Mouse (Mus musculus) testis, postnatal 10 days (tissue): ENCODE measurements at regions not wholly inside any gene's neighbourhood (a gene's known extent, or its start where the extent isn't known, plus 50 kb on each side); places are given as distances from the start of the nearest gene placed in this dataset.

Experiments
- DNase-seq: peaks from one replicate; pipeline ENCODE4 v3.0.0; 2021; ENCODE audit warnings: low spot score

DNA sequence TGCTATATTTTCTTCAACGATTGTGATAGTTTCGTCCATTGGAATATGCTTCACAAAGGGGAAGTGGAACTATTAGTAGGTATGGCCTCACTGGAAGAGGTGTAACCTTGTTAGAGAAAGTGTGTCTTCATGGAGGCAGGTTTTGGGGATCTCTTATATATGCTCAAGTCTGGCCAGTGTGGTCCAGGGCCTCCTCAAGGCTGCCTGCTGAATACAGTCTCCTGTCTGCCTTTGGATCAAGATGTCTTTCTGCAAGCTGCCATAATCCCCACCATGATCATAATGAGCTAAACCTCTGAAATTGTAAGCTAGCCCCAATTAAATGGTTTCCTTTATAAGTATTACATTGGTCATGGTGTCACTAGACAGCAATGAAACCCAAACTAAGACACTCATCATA, 384.3 kb downstream of the Btbd3 start:
- no peak for DNase-seq

DNA sequence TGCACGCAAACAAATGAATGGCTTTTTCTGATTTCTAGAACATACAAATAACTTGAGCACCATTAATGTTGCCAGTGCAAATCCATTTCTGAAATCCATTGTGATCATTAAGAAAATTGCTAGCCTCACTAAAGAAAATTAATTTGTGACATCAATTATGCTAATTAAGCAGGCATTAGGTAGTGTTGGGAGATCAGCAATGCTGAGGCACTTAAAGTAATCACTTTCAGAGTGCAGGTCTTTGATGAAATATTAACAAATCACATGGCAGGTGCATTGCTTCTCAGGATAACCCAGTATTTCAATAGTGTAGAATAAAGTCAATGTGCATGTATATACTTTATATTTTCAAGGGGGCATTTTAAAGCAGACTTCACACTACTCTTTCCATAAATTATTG, 385.0 kb downstream of the Btbd3 start:
- DNase-seq: no peak

DNA sequence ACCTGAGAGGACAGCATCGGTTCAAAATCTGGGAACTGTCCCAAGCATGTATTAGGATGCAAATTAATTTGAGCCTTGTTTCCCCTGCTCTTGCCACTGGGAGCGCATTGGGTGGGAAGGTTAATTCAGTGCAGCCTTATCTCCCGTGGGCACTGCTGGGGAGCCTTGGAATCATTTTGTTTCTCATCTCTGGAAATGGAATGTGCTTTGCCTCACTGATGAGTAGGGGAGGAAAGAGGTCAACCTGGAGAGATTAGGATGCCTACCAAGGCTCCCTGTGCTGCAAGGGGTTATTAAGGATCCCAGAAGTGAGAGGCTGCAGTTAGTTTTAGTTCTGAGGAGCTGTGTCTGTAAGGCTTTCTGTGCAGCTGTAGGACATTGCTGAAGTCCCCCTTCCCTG, 392.3 kb downstream of the Btbd3 start:
- DNase-seq: no peak

DNA sequence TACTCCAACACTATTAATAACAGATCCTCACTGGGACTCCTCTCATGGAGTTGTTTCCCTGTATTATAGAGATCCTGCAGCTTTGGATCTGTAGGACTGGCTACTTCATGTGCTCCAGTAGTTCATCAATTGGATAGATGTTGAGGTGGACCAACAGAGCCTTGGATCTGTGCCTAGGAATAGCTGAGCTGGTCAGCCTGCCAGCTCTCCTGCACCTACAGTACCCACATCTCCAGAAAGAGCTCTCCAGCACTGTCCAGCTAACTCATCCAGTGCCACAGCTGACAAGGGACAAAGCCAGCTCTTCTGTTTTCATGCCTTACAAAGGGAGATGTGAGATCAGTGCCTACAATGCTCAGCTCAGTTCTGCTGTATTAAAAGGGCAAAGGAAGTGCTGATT, 403.0 kb downstream of the Btbd3 start:
- DNase-seq: no peak

DNA sequence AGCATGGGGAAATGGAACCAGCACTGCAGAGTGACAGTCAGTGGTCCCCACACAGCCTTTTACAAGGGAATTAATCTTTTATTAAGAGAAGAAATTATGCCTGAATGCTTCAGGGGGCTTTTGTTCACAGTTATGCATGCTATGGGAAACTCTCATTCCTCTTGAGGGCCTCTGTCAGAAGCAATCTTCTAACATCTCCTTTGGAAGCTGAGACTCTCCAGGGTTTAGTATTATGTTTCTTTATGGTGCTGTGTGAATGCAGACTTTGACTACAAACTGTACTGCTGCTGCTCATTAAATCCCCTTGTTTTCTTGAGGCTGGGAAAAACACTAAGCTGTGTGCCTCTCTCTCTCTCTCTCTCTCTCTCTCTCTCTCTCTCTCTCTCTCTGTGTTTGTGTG, 413.9 kb downstream of the Btbd3 start:
- no peak for DNase-seq

DNA sequence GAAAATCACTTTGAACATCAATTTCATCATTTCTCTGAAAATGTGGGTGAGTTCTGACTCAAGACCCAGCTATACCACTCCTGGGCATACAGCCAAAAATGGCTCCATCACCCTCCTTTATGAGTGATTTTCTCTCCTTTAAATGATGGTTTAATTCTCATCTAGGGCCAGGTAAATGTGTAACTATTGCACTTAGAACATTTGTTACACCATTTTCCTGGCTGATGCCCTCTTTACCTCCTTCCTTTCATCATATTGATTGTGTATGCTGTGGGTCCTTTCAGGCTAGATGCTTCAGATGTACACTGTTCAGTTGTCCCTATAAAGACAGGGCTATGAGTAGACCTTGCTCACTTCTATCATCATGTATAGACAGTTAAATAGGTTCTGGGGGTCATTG, 418.4 kb downstream of the Btbd3 start:
- no peak for DNase-seq

DNA sequence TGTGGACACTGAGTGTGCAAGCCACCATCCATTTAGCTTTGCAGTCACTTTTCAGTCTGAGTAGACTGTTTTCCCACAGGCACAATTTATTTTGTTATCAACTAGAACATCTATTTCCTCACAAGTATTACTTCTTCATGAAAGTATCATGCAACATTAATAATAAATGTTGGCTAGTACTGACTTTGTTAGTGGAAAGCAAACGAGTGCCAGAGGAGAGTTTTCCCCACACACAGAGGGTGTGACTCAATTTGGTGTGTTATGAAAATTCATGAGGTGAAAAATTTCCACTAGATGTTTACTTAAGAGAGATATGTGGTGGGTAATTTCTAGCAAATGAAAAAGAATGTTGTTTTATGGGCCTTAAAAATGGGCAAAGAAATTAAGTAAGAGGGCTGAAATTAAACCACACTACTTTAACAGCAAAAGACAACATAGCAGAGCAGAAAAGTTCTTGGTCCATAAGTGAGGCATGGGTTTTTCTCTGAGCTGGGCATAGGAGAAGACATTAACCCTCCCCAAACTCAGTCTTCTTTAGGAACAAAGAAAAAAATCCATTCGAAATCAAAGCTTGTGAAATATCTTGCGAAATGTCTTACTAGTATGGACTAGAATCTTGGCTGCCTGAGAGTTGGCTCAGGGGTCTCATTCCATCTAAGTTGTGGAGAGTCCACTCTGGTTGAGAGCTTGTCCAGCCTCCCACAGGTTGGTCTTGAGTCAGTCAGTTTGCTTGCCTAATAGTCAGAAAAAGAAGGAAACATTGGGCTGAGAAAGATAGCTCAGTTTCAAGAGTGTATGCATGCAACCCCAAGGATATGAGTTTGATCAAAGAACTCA, 419.1 kb downstream of the Btbd3 start:
- no peak for DNase-seq

DNA sequence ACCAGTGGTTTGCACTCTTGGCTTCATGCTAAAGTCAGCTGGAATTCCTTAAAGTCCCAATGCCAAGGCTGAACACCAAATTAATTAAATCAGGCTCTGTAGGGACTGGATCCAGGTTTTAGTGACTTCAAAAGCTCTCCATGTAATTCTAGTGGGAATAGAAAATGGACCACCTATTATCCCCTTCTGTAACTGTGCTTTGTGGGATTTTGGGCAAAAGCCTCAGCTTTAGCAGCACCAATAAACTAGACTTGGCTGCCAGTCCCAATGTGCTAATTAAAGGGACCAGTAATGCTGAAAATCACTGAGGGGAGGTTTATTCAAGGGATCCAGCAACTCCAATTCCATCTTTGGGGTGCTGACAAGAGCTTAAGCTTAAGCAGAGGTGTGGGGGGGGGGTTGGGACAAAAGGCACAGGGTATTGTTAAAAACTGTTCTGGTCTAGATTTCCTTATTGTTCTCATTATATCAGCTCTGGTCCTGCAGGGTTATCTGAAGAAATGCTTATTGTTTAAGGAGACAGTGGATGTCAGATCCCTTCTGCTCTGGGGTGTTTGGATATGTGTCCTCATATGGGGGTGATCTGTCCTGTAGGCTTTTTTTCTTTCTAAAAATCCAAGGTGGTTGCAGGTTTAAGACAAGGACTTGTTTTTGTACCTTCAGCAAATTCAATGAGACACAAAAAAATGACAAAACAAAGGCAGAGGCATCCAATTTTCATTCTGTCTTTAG, 431.9 kb downstream of the Btbd3 start:
- DNase-seq: no peak

DNA sequence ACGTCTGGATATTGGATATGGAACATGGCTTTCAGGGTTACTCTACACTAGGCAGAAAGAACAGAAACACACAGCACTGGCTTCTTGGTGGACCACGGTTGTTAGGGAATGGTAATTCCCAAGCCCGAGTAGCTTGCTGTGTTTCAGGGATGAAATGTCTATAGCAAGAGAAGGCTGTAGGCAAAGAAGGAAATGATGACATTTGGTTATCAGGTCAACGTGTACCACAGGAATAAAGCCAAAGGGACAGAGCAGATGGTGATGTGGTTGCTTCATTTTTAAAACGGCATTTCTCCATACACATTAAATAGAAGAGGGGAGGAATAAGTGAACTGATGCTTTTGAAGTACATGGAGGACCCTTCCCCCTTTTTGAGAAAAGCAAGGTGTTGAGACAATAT, 433.1 kb downstream of the Btbd3 start:
- DNase-seq: no peak

DNA sequence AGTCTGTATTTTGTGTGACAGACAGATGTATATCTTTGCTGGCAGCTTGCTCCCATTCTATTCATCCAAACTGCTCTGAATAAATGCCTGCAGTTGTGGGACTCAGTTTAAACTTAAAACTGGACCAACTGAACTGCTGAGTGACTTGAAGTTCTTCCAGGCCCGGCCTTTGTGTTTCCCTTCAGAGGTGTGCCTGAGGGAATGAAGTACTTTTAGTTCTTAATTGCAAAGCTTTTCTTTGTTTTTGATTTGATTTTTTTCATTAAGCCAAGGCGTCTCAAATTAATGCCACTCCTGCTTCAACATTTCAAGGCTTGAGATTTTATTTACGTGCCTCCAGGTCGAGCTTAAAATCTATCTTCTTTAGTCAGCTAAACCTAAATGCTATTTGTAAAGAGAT, 446.4 kb downstream of the Btbd3 start:
- no peak for DNase-seq

DNA sequence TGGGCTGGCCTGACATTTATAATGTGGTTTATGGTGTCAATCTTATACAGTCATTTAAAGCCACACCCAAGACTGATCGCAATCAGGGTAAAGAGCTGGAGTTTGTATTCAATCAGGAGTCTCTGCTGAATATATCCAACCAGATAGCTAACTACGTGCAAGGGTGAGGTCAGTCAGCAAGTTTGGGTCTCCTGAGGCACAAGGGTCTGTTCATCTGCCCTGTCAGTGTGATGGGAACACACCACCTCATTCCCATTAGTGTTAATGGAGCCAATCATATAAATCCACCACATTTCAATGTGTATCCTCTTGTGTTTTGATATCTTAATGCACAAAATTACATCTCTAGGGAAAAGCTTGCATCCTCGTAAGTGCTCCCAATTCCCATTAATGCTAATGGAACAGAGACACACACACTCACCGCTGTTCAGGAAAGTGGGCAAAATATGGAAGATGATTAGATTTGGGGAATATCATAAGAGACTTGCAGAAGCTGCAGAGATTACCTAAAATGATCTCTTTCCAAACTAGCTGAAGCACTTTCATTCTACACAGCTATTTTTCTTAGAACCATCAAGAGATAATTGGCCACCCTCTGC, 447.7 kb downstream of the Btbd3 start:
- no peak for DNase-seq

DNA sequence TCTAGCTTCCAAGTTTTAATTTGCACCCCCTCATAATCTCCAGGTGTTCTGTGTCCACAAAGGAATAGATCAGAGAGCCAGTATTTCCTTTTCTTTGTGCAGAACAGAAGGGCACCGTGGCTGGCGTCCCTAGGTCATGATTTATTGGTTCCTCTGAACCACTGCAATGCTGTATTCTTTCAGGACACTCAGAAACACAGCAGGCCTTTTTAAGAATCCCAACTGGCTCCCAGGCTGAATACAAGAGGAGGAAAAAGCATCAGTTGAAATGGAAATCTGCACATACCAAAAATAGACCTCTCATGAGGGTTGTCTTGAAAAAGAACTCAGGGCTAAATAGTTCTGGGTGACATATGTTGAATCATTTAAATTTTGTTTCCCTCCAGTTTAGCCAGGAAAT, 452.4 kb downstream of the Btbd3 start:
- DNase-seq: no peak

DNA sequence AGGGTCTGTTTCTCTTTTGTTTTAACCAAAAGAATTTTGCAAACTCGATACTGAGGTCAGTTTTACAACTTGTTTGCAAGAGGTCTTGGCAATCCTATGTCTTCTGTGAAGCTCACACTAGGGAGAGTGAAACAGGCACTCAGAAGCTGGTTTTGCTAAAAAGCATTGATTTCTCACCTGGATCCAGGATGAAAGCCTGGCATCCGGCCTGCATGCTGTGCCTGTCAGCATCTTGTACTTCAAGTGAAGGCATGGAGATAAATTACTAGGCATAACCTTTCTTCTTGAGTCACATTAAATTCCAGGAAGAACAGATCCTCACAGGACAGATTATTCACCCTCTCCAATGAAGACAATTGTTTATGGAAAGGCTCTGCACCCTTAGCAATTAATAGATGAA, 477.5 kb downstream of the Btbd3 start:
- no peak for DNase-seq

DNA sequence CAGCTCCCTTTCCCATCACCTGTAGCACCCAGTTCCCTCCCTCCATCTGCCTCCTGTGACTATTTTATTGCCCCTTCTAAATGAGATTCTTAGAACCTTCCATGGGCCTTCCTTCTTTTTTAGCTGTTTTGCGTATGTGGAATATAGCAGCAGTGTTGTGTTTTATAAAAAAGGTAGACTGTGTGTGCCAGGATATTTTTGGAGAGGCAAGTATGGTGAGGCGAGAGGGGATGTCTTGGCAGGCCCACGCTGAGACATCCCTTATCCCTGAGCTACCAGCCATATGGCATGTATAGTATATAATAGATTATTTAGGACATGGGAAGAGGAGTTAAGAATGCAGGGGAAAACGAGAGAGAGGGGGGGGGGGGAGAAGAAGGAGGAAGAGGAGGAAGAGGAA, 488.4 kb downstream of the Btbd3 start:
- no peak for DNase-seq

DNA sequence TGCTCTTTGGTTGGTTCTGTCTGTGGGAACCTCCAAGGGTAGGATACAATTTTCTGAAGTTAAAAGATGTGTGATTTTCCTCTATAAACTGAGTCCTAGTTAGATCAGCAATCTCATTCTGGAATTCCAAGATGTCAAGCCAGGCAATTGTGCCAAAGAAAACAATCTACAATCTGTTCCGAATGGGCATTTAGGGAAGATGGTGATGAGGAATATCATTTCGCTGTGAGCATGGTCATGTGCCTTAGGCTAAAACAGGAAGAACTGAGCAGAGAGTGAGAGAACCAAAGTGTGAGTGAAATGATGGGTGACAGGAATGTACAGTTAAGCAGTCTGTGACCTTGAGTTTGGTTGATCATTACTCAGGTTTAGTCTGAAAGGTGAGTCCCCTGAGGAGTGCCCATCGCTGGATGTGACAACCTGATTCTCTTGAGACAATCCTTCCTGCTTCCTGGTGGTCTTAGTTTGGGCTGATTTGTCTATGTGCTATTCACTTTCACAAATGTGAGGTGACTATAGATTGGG, 504.1 kb downstream of the Btbd3 start:
- no peak for DNase-seq

DNA sequence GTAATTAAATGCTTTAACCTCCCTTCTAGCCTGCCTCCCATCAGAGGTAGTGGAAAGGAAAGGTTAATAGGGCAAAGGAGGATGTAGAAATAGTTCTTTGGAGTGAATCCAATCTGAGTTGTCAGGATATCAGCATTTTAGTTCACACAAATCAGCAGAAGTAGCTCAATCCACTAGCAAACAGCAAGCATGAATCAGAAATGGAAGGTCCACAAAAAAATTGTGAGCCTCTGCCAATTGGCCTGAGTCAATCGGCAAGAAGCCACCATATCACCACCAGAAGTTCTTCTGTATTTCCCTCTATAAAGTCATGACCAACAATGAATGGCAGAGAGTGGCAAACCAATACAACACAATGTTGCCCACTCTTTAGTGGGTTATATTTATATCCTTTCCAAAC, 505.0 kb downstream of the Btbd3 start:
- no peak for DNase-seq

DNA sequence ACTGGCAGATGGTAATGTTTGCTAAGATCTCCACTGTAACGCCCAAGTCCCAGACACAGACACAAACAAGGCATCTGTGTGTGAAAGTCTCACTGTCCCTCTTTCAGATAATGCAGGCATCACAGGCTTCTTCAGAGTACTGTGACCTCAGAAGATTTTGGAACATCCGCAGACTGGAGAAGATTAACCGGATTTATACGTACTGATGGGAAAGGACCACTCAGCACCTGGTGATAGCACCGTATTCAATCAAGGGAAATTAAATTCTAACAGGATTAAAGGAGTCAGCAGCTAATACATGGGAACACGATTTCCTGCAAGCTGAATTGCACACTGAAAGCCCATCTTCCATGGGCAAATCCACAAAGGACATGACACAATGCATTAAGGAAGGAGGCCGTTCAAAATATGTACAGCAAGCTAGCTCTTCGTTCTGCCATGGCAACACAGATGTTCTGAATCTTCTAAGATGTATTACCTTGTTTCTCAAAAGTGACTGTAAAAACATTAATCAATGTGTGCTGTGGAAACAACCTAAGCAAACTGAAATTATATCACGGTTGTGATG, 510.0 kb downstream of the Btbd3 start:
- no peak for DNase-seq

DNA sequence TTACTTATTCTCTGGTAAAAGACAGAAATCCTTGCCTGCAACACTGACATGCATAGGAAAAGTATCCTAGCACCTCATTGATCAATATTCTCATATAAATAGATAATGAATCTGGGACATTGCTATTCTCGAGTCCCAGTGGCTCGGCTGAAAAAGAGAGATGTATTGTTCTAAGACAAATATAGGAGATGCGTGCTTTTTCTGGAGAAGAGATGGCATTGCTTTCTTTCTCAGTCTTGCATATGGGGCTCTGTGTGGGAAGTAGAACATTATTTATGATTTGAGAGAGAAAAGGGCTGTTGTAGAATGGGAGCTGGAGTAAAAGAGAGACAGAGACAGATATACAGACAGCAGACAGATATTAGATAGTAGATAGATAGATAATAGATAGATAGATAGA, 527.4 kb downstream of the Btbd3 start:
- DNase-seq: no peak

DNA sequence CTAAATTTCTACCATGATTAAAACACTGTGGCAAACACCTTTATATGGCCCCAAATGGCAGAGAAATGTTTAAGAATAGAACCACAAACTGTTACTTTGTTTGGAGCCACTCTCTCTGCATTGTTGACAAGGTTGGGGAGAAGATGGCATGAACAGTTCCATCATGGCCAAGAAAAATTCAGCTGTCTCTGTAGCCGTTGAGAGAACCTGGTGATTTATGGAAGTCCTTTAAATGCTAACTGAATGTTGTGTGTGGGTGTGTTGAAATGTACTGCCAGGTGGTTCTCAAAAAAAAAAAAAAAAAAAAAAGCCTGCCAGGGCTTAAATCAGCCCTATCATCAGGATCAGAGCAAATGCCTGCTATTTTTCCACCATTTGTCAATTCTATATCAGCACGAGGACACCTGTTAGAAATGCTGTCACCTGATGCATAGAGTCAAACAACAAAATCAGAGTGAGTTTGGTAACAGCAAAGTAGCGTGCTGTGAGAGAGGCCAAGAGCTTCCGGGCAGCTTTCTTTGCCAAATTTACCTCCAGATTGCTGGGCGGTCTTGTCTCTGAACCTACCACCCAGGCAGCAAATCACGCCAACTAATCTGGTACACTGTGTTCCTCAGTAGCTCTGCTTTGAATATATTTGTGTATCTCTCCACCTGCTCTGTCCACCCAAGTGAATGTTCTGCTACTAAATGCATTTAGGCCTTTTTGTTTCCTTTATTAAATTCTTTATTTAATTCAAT, 536.5 kb downstream of the Btbd3 start:
- no peak for DNase-seq

DNA sequence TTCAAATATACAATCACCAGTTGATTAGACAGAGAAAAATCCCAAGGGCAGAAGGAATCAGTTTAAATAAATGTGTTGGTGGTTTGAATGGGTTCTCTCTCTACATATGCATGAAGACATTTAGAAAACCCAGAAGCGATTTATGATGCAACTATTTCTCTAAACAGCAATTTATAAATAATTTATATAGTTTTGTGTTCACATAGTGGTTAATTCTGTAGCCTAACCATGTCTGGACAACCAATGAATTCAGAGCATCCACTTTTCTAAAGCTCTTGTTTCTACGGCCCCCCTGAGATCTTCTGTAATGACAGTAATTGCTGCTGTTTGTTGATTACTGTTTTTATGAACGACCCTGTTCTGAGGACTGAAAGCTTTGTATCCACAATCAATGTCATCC, 549.8 kb downstream of the Btbd3 start:
- no peak for DNase-seq

DNA sequence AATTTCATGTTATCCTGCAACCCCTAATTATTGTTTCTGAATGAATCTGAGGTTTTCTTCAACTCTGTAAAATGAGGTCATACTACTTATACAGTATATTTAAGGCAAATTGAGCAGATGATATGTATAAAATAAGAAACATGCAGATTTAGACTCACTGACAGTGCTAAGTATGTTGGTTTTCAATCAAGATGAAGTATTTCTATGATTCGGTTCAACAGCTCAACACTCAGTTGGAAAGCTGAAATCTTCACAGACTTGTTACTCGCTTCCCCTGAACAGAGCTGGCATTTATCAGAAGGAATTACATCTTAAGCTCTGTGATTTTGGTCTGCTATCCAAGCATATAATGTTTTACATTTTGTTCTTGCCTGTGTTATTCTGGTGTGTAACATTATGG, 553.4 kb downstream of the Btbd3 start:
- no peak for DNase-seq

DNA sequence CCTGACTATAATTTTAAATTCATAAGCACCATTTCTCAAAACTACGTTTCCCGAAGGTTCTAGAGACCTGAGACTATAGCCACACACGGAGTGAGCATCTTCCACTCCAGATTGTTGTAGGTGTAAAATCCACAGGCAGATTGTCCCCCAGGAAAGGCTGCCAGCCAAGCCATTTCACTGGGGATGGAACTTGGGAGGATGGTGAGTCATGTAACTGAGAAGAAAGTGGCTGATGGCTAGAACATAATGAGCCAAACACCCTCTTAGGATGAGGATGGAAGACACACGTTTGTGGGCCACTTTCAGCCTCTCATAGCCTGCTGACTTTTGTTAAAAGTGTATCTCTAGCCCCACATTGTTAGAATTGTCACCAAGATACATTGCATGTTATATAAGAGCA, 564.1 kb downstream of the Btbd3 start:
- DNase-seq: no peak
